Mouse (Mus musculus) myocyte (in vitro differentiated cells): ENCODE results near the gene Lrrc28. TPM values are rescaled to one million over a fixed set of nuclear protein-coding genes. Genes with fewer than 3 reads are reported as not detected.

Source experiments
- H3K27me3 ChIP-seq: one replicate; pipeline ENCODE4 v1.6.1; 2011; ENCODE audit not compliant: control insufficient read depth, insufficient read depth, insufficient read length
- H3K36me3 ChIP-seq: one replicate; pipeline ENCODE4 v1.6.1; 2011; ENCODE audit not compliant: control insufficient read depth, insufficient read depth
- H3K4me2 ChIP-seq: one replicate; pipeline ENCODE4 v1.6.1; 2011; ENCODE audit warnings: low read depth, control low read depth
- H3K4me3 ChIP-seq: one replicate; pipeline ENCODE4 v1.5.1; 2011; ENCODE audit warnings: mild to moderate bottlenecking, control low read depth, moderate library complexity
- H3K79me2 ChIP-seq: one replicate; pipeline ENCODE4 v1.6.1; 2011; ENCODE audit not compliant: control insufficient read depth, insufficient read depth
- H3ac ChIP-seq: one replicate; pipeline ENCODE4 v1.6.1; 2011; ENCODE audit not compliant: control insufficient read depth, insufficient read length
- E2F4 ChIP-seq: IDR thresholded peaks from one replicate; pipeline ENCODE4 v1.6.1; 2011; ENCODE audit warnings: mild to moderate bottlenecking, control low read depth, moderate library complexity; ENCODE audit not compliant: insufficient read depth
- MAX ChIP-seq: IDR thresholded peaks from one replicate; pipeline ENCODE4 v1.6.1; 2011; ENCODE audit warnings: low read depth, mild to moderate bottlenecking, control low read depth
- MYOD1 ChIP-seq, 3 experiments: IDR thresholded peaks; one replicate each; pipeline ENCODE4 v1.6.1; 2011; ENCODE audit warnings: control low read depth in 2 of 3, low read depth in 2 of 3, mild to moderate bottlenecking in 2 of 3, moderate library complexity in 1 of 3; ENCODE audit not compliant: insufficient read length in 2 of 3, control insufficient read depth in 1 of 3
- MYOG ChIP-seq, 3 experiments: IDR thresholded peaks; one replicate each; pipeline ENCODE4 v1.6.1; 2011; ENCODE audit warnings: control low read depth in 2 of 3, low read depth in 2 of 3, mild to moderate bottlenecking in 2 of 3; ENCODE audit not compliant: insufficient read length in 2 of 3, control insufficient read depth in 1 of 3, insufficient read depth in 1 of 3
- POLR2A ChIP-seq: IDR thresholded peaks from one replicate; pipeline ENCODE4 v1.6.1; 2011; ENCODE audit warnings: low read depth, mild to moderate bottlenecking, control low read depth, moderate library complexity; ENCODE audit not compliant: insufficient read length
- REST ChIP-seq: IDR thresholded peaks from one replicate; pipeline ENCODE4 v1.6.1; 2011; ENCODE audit warnings: mild to moderate bottlenecking, control low read depth, moderate library complexity; ENCODE audit not compliant: insufficient read depth, insufficient read length
- TCF12 ChIP-seq: IDR thresholded peaks from one replicate; pipeline ENCODE4 v1.6.1; 2011; ENCODE audit warnings: mild to moderate bottlenecking, control low read depth; ENCODE audit not compliant: poor library complexity, insufficient read depth, severe bottlenecking
- TCF3 ChIP-seq: IDR thresholded peaks from one replicate; pipeline ENCODE4 v1.6.1; 2011; ENCODE audit warnings: low read depth, control low read depth; ENCODE audit not compliant: insufficient read length
- USF1 ChIP-seq: IDR thresholded peaks from one replicate; pipeline ENCODE4 v1.6.1; 2011; ENCODE audit warnings: low read depth, mild to moderate bottlenecking, control low read depth, moderate library complexity
- polyA plus RNA-seq: library from polyadenylated mRNA; unstranded; fragments of >200 nt; fragmentation: generic; extraction: Trizol; gene quantifications from one replicate; pipeline ENCODE4 v1.2.1, GENCODE M21; 2012; ENCODE audit warnings: missing spikeins

Gene Lrrc28
- polyA plus RNA-seq, 1 experiment: 24.2 TPM

GRCm38 (mm10) chr7:67464633-67465032 is 180.4 kb downstream of the Lrrc28 start:
- no peaks in the 10 kb centered on the region for H3K36me3 ChIP-seq
- TF ChIP-seq E2F4 (no peak), TCF12 (no peak)
- H3K79me2 ChIP-seq: no peaks in the 10 kb centered on the region
- no peak overlapping the region for H3K4me2 ChIP-seq
- no peak overlapping the region for H3K4me3 ChIP-seq
- H3ac ChIP-seq: no peak overlapping the region
- no peaks in the 10 kb centered on the region for H3K27me3 ChIP-seq

GRCm38 (mm10) chr7:67463565-67463964 is 181.5 kb downstream of the Lrrc28 start:
- Histone ChIP-seq H3K27me3 (no peaks in the 10 kb centered on the region), H3K4me2 (no peak overlapping the region), H3K79me2 (no peaks in the 10 kb centered on the region), H3ac (no peak overlapping the region), H3K4me3 (no peak overlapping the region), H3K36me3 (no peaks in the 10 kb centered on the region)
- no peak for TF ChIP-seq MYOG (IDR thresholded peaks at IDR 0.05; ENCODE audit: control insufficient read depth in 1 of 3, insufficient read depth in 1 of 3, insufficient read length in 2 of 3, low read depth in 2 of 3)
- no peak for TF ChIP-seq POLR2A
- no peak for TF ChIP-seq E2F4
- TF ChIP-seq MYOD1 (IDR thresholded peaks at IDR 0.05; ENCODE audit: control insufficient read depth in 1 of 3, insufficient read length in 2 of 3, low read depth in 2 of 3): no peak
- TF ChIP-seq USF1: no peak
- no peak for TF ChIP-seq REST
- TF ChIP-seq TCF3: no peak
- no peak for TF ChIP-seq MAX
- TF ChIP-seq TCF12: no peak

Other genes with a start within 250 kb of the Lrrc28 start
- gene Ttc23, start 2.1 kb upstream of the Lrrc28 start, polyA plus RNA-seq: 14.2 TPM
- 0.46 TPM for gene Synm, start 114.5 kb upstream of the Lrrc28 start, polyA plus RNA-seq